Mouse (Mus musculus) brown adipose tissue, adult 24 weeks (tissue): ENCODE data around the gene Slc23a3. TPM values are rescaled to one million over a fixed set of nuclear protein-coding genes. Genes with fewer than 3 reads are reported as not detected.

Experiments
- H3K27ac ChIP-seq: fragments of 200-500 bp; replicated peaks from 2 replicates; pipeline ENCODE4 v1.5.1; 2012; ENCODE audit warnings: low read depth, mild to moderate bottlenecking, low read length
- H3K4me1 ChIP-seq: fragments of 200-500 bp; 2 replicates; pipeline ENCODE4 v1.6.1; 2012; ENCODE audit warnings: low read length, mixed read lengths; ENCODE audit not compliant: control insufficient read depth, insufficient read depth, insufficient read length
- H3K4me3 ChIP-seq: fragments of 200-500 bp; 2 replicates; pipeline ENCODE4 v1.5.1; 2012; ENCODE audit warnings: low read depth, mild to moderate bottlenecking, low read length, moderate library complexity; ENCODE audit not compliant: insufficient read depth
- polyA plus RNA-seq: library from polyadenylated mRNA; stranded (reverse); fragments of >200 nt; gene quantifications from 2 replicates; pipeline ENCODE4 v1.2.4, GENCODE M21; 2012; ENCODE audit not compliant: missing spikeins, insufficient read depth, insufficient read length

The Slc23a3 gene
- not detected in 2 replicates for polyA plus RNA-seq

- Histone ChIP-seq H3K27ac (no peak within 1 kb of the TSS), H3K4me1 (no peaks in the 10 kb centered on the region), H3K4me3 (no peak within 1 kb of the TSS)
These were observed at the start of gene Slc23a3 for GRCm38 (mm10) chr1:75133421-75134207. Gene Slc23a3, minus strand, starts transcription at chr1:75133890.

DNA sequence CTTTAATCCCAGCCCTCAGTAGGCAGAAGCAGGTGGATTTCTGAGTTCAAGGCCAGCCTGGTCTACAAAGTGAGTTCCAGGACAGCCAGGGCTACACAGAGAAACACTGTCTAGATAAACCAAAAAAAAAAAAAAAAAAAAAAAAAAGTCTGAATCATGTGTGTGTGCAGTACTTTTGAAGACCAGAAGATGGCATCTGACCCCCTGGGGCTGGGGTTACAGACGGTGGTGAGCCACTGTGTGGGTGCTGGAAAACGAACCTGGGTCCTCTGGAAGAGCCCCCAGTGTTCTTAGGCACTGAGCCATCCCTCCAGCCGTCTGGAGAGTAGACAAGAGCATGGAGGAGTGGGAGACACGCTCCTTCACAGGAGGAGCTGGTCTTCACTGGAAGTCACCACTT is 48.5 kb upstream of the Slc23a3 start:
- 0 out of 2 replicates have a peak, but pooled peaks cover 3% of the 10 kb centered on the region for H3K4me1 ChIP-seq

GRCm38 (mm10) chr1:75181377-75181870 is 47.7 kb upstream of the Slc23a3 start:
- no peak overlapping the region for H3K4me3 ChIP-seq
- no peak overlapping the region for H3K27ac ChIP-seq
- H3K4me1 ChIP-seq: 0 out of 2 replicates have a peak, but pooled peaks cover 3% of the 10 kb centered on the region

More for the DNA sequence above, 48.5 kb upstream of the Slc23a3 start:
- H3K27ac ChIP-seq: no peak overlapping the region
- H3K4me3 ChIP-seq: no peak overlapping the region

- Histone ChIP-seq H3K27ac (no peak overlapping the region), H3K4me3 (no peak overlapping the region), H3K4me1 (0 out of 2 replicates have a peak, but pooled peaks cover 3% of the 10 kb centered on the region)
These were observed 47.1 kb upstream of the Slc23a3 start for GRCm38 (mm10) chr1:75180741-75181140.

GRCm38 (mm10) chr1:75180105-75180590 is 46.5 kb upstream of the Slc23a3 start, which contains the start of gene Abcb6:
Gene Abcb6, minus strand, starts transcription at chr1:75180392.
- no peak within 1 kb of the TSS for H3K27ac ChIP-seq
- H3K4me1 ChIP-seq: 0 out of 2 replicates have a peak, but pooled peaks cover 3% of the 10 kb centered on the region
- peak within 1 kb of the TSS; percentile 69 for H3K4me3 ChIP-seq

GRCm38 (mm10) chr1:75179334-75180104 is 45.8 kb upstream of the Slc23a3 start:
- Histone ChIP-seq H3K4me3 (peak overlapping the region; percentile 69), H3K27ac (no peak overlapping the region), H3K4me1 (0 out of 2 replicates have a peak, but pooled peaks cover 3% of the 10 kb centered on the region)

DNA sequence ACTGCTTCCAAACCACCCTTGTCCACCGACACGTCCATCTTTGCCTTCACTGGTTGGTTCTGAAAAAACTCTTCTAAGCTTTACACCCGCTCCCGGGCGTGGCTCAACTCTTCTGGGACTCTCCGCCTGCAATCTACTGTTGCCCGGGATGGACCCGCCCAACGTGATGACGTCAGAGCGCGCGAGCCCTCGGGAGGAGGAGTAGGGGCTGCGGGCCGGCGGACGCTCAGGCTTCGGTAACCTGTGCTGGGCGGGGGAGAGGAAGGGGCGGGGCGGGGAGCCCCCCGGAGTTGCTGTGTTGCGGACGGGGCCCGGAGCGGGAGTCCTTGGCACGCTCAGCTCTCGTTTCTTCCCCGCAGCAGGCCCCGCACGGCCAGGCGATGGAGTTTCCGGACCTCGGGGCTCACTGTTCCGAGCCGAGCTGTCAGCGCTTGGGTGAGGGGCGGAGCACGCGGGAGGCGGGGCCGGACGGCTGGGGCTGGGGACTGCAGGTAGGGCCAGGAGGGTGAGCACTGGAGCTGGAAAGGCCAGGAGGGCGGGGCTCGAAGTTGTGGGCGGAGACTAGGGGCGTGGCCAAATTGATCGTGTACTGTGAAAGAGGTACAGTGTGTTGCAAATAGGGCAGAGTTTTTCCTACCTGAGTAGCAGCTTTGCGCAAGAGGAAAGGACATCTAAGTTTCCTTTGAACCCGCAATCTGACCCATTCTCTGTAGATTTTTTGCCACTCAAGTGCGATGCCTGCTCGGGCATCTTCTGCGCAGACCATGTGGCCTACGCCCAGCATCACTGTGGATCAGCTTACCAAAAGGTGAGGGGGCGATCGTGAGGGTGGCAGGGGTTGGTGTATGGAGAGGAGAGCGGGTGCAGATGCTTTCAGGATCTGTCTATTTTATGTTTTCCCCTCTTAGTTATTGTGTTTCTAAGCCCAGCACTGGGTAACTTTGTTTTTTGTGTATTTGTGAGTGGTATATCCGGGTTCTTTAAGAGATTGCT is 35.1 kb upstream of the Slc23a3 start, which contains the start of gene Zfand2b:
Zfand2b (plus strand) TSS at position 175 of the 993 bp plus-strand sequence.
- Histone ChIP-seq H3K4me1 (no peaks in the 10 kb centered on the region), H3K27ac (peak within 1 kb of the TSS; percentile 70), H3K4me3 (peak within 1 kb of the TSS; percentile 69)

GRCm38 (mm10) chr1:75168093-75168471 is 34.4 kb upstream of the Slc23a3 start:
- Histone ChIP-seq H3K4me3 (peak overlapping the region; percentile 55), H3K27ac (peak overlapping the region; percentile 70), H3K4me1 (no peaks in the 10 kb centered on the region)

GRCm38 (mm10) chr1:75160256-75160617 is 26.5 kb upstream of the Slc23a3 start:
- Histone ChIP-seq H3K4me3 (no peak overlapping the region), H3K27ac (no peak overlapping the region)

GRCm38 (mm10) chr1:75159540-75160255 is 26.0 kb upstream of the Slc23a3 start:
- Histone ChIP-seq H3K4me1 (no peaks in the 10 kb centered on the region), H3K4me3 (no peak overlapping the region), H3K27ac (no peak overlapping the region)

More at GRCm38 (mm10) chr1:75160256-75160617, 26.5 kb upstream of the Slc23a3 start:
- no peaks in the 10 kb centered on the region for H3K4me1 ChIP-seq

- Histone ChIP-seq H3K4me1 (no peaks in the 10 kb centered on the region), H3K4me3 (no peak overlapping the region), H3K27ac (no peak overlapping the region)
These were observed 25.3 kb upstream of the Slc23a3 start for GRCm38 (mm10) chr1:75158990-75159389.

GRCm38 (mm10) chr1:75155837-75156236 is 22.1 kb upstream of the Slc23a3 start:
- H3K4me1 ChIP-seq: no peaks in the 10 kb centered on the region
- no peak overlapping the region for H3K4me3 ChIP-seq
- H3K27ac ChIP-seq: no peak overlapping the region

DNA sequence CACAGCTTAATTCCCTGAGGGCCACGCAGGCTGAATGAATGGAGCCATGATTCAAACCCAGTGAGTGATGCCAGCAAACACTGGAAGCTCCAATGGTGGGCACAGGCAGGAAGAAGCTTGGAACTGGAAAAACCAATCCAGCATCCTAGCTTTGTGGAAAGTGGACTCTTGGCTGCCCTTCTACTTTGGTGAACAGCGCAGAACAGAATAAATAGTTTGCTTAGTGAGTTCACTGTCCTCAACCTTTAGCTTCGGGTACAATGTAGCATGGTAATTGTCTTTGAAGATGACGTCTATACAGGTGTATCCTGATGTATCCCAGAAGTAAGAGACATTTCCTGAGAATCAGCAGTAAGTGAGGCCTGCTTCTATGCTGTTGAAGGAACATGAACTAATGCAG is 15.0 kb upstream of the Slc23a3 start:
- no peak overlapping the region for H3K4me3 ChIP-seq
- H3K27ac ChIP-seq: no peak overlapping the region
- H3K4me1 ChIP-seq: no peaks in the 10 kb centered on the region
